Mouse (Mus musculus) cortical plate, adult 2 months (tissue): Measurements from ENCODE around the gene Wfdc17.

Experiments used
- CTCF ChIP-seq: fragments of 200-500 bp; IDR thresholded peaks from 2 replicates; pipeline ENCODE4 v1.5.1; 2011; ENCODE audit warnings: mild to moderate bottlenecking, control low read depth, low read length; ENCODE audit not compliant: insufficient read depth; ENCODE audit errors: extremely low read depth
- POLR2A ChIP-seq: fragments of 200-500 bp; IDR thresholded peaks from 2 replicates; pipeline ENCODE4 v1.6.1; 2011; ENCODE audit warnings: mild to moderate bottlenecking, low read length, control low read depth; ENCODE audit not compliant: insufficient read depth; ENCODE audit errors: extremely low read depth

DNA sequence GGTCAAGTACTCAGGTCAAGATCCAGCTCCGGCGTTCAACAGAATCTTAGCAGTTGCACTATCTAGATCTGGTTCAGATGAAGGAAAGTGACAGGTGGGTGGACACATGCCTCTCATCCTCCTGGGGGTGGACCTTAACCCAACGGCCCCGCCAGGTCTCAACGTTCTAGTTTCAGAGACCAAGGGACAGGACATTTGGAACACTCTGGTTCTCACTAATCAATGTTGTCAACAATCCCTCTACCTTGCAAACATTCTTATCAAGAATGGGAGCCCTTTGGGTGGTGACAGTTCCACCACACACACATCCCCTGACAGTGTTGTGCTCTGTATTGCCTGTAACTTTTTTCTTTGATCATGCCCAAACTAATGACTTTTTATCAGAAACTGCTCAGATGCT lies 38.0 kb downstream of the Wfdc17 start:
- TF ChIP-seq CTCF (no peak), POLR2A (no peak)
